Mouse (Mus musculus): ENCODE measurements around the gene Olfr286.

The Olfr286 gene

DNA sequence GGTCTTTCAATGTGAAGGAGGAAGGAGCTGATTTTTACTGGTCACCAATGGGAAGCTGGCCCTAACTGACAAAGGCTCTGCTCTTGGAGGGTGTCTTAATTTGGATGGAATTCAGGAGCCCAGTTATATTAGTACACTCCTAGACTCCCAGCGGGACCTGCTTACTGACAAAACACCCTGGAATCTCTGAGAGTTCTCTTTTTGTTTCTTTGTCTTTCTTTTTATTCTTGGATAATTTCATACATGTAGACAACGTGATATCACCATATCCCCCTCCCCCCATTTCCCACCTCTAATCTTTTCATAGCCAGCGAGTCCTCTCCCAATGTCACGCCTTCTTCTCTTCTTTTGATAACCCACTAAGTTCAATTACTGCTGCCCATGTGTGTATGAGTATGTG lies at the start of gene Olfr286:
Olfr286 (minus strand) TSS at position 101 of the 400 bp plus-strand sequence.
- DNase-seq (ENCODE audit: extremely low read depth, insufficient read length, low spot score) = no peak

DNA sequence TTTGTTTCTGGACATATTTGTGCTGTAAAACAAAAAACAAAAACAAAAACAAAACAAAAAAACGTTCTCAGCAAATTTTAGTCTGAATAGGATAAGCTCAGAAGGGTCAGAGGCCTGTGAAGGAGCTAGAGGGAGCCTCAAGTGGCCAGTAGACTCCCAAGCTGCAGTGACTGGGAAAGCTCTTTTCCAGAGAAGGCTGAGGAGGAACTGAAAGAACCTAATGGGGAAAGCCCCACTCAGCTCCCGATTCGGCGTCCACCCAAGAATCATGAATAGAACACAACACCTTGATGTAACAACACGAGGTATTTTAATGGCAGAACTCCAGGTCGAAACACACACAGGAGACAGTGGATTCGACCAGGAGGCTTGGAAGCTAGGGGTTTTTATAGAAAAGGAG lies 23.5 kb upstream of the Olfr286 start:
- no peak for DNase-seq (ENCODE audit: extremely low read depth, insufficient read length, low spot score)

- no peak for DNase-seq (ENCODE audit: extremely low read depth, insufficient read length, low spot score)
These were observed 22.9 kb upstream of the Olfr286 start, which contains the start of gene H1fnt for GRCm38 (mm10) chr15:98257193-98257592. TSS of gene H1fnt (minus strand) at chr15:98257293.

DNA sequence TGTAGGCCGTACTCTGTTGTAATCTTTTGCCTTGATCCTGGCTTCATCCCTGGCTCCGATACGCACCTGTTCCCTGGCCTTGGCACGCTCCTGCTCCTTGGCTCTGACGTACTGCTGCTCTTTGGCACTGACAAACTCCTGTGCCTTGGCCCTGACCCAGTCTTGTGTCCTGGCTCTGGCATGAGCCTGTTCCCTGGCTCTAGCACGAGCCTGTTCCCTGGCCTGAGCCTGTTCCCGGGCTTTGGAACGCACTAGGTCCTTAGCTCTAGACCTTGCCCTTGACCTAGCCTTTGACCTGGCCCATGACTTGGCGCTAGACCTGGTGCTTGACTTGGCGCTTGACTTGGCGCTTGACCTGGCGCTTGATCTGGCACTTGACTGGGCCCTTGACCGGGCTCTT lies 22.0 kb upstream of the Olfr286 start:
- DNase-seq (ENCODE audit: extremely low read depth, insufficient read length, low spot score) = peak; percentile 7

DNA sequence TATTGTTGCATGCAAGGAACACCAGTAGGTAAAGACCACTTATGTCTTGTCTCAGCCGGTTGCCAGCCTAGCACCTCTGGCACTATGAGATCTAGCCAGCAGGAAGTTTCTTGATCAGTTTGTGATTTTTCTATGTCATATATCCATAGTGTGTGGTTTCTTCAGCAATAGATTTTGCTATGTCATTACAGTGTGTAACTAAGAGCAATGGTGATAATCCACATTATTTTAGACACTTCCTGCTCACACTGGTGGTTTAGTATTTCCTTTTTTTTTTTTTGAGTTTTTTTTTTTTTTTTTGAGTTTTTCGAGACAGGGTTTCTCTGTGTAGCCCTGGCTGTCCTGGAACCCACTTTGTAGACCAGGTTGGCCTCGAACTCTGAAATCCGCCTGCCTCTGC lies 1.2 kb upstream of the Olfr286 start:
- DNase-seq (ENCODE audit: extremely low read depth, insufficient read length, low spot score) = no peak

DNA sequence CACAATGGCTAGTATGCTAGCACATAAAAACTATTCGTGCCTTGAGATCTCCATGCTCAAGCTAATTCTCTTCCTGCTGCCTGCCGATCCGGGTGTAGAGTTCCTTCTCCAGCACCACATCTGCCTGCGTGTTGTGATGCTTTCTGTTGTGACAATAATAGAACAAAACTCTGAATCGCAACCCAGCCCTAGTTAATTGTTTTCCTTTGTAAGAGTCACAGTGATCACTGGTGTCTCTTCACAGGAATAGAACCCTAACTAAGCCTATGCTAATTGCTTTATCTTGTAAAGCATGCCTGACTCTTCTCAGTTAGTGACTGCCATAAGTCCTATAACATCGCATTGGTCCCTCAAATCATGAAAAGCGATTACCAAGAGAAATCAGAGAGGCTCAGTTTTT lies 8.2 kb downstream of the Olfr286 start:
- no peak for DNase-seq (ENCODE audit: extremely low read depth, insufficient read length, low spot score)

DNA sequence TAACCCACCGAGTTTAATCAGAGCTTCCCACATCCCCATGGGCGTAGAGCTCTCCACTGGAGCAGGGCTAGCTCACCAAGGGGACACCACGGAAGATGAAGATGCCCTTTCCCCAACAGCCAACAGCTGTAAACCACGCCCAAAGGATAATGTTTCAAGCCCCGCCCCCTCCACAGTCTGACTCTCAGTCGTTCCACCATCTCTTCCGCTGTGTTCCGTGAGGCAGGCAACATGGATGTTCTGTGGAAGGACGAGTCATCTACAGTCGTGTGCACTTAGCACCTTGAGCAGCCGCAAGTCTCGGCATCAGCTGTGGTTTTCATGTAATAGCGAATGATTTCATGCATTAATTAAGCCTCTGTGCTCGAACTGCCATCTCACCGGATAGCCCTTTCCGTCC lies 8.6 kb downstream of the Olfr286 start:
- no peak for DNase-seq (ENCODE audit: extremely low read depth, insufficient read length, low spot score)

- DNase-seq (ENCODE audit: extremely low read depth, insufficient read length, low spot score) = no peak
These were observed 11.9 kb downstream of the Olfr286 start for GRCm38 (mm10) chr15:98222377-98222776.

- DNase-seq (ENCODE audit: extremely low read depth, insufficient read length, low spot score) = no peak
These were observed 13.4 kb downstream of the Olfr286 start, which contains the start of the genes Gm44579 and Olfr287 for GRCm38 (mm10) chr15:98220877-98221276. TSS of gene Gm44579 (minus strand) at chr15:98220977. TSS of gene Olfr287 (minus strand) at chr15:98221056.

DNA sequence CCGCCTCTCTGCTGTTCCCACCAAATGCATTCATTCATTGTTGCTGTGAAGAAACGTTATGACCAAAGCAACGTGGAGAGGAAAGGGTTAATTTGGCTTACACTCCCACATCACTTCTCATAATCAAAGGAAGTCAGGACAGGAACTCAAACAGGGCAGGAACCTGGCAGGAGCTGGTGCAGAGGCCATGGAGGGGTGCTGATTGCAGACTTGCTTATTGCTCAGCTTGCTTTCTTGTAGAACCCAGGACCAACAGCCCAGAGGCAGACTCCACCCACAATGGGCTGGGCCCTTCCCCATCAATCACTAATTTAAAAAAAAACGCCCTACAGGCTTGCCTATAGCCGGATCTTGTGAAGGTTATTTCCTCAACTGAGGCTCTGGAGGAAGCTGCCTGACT lies 20.1 kb downstream of the Olfr286 start:
- no peak for DNase-seq (ENCODE audit: extremely low read depth, insufficient read length, low spot score)

GRCm38 (mm10) chr15:98213336-98213870 lies 20.8 kb downstream of the Olfr286 start:
- DNase-seq (ENCODE audit: extremely low read depth, insufficient read length, low spot score) = no peak

DNA sequence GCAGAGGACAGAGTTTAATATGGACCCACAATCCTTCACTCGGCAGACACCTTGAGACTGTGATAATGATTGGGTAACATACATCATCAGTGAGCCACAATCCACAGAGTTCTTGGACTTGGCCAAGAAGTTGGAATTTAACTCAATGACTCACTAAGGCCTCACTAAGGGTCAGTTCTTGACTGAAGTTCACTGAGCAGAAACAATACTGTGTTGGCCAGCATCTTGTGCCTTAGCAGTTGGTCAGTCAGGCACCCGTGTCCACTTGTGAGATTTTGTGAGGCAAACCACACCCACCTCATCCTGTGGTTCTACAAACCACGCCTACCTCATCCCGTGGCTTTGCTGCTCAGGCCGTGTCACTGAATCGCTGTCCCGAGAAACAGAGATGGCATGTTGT lies 24.6 kb downstream of the Olfr286 start:
- DNase-seq (ENCODE audit: extremely low read depth, insufficient read length, low spot score) = peak; percentile 19

DNA sequence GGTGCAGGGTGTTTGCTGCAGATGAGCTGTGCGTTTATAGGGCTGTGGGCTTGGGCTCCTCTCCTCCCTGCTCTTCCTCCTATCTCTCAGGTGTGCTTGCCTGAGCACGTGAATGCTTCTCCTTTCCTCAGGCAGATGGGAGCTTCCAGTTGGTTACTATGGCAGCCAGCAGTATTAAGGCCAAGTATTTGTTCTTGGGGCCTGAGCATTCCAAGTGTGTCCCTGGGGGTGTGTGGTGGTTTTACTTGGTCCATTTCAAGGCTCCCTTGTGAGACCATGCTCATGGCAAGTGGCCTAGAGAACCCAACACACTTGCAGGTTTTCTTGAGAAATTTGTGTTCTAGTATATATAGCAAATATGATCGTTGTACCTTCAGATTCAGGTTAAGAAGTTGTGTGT lies 38.8 kb downstream of the Olfr286 start, which contains the start of gene Olfr288:
Olfr288 (minus strand) TSS at position 101 of the 400 bp plus-strand sequence.
- DNase-seq (ENCODE audit: extremely low read depth, insufficient read length, low spot score) = no peak

DNA sequence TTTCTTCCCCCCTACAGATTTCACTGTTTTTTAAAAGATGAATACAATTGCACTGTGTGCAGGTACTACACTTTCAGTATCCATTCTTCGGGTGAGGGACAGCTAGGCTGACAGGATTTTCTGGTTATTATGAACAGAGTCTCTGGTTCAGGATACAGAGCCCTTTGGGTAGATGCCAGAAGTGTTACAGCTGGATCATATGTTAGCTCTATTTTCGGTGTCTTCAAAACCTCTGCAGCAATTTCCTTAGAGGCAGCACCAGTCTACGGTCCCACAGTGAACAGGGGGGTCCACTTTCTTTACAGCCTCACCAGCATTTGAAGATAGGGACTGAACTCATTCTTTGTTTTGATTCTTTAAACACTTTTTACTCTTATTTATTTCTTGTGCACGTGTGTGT lies 49.8 kb downstream of the Olfr286 start:
- no peak for DNase-seq (ENCODE audit: extremely low read depth, insufficient read length, low spot score)

- no peak for DNase-seq (ENCODE audit: extremely low read depth, insufficient read length, low spot score)
These were observed 52.2 kb downstream of the Olfr286 start for GRCm38 (mm10) chr15:98181856-98182570.

DNA sequence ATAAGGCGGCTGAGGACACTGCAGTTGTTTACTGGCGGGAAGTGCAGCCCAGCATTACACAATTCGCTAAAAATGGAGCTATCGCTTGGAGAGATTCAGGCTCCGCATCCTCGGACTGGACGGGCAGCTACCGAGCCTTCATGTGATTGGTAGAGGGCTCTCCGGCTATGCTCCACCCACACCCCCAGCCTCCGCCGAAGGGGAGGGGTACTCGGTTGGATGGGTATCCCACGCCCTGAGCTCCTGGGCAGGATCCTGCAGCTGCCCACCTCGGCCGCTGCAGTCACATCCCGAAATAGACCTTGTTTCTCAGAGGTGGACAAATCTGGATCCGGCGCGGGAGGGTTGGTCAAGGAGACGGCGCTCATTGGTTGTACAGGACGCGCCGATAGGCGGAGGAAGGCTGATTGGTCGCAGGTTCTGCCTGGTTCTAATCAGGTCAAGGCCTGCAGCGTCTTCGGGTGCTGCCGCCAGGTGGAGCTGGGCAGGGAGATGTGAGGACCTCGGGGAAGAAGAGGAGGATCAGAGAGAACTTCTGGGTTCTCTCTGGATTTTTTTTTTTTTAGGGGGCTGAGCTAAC lies 53.0 kb downstream of the Olfr286 start:
- DNase-seq (ENCODE audit: extremely low read depth, insufficient read length, low spot score) = peak; percentile 85

GRCm38 (mm10) chr15:98180567-98181131 lies 53.6 kb downstream of the Olfr286 start:
- DNase-seq (ENCODE audit: extremely low read depth, insufficient read length, low spot score) = no peak

DNA sequence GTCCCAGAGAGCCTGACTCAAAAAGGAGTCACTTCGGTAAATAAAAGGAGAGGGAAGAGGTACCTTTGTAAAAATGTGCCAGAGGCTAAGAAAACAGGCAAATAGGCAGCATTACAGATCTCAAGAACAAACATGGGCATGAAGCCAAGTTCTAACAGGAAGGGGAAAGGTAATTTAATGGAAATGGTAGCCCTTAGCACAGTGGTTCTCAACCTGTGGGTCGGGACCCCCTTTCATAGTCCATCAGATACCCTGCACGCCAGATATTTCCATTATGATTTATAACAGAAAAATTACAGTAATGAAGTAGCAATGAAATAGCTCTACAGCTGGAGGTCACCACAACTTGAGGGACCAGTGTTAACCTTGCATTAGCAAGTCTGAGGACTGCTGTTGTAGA lies 56.9 kb downstream of the Olfr286 start:
- DNase-seq (ENCODE audit: extremely low read depth, insufficient read length, low spot score) = no peak
